8 mouse cellular contexts compared by ENCODE assay signal in the genomic region with DNA sequence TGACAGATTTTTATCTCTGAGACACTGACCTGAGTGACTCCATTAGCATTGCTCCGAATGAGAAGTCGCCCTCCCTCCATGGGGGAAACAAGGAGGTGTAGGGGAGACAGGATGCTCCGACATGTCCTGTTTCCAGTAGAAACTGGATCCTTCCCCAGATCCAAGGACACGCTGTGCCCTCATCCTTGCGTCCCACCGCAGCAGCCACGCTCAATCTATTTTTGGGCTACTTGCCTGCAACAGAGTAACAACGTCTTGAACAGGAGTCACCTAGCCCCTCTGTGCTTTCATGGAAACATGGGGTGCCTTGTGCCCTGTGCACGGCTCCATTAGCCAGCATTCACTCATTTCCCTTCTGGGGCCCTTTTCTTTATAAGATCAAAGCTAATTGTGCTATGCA. TPM values are rescaled to one million over a fixed set of nuclear protein-coding genes. Genes with fewer than 3 reads are reported as not detected.
DNase-seq lines count a peak whose midpoint lies in the region; ATAC-seq and TF ChIP-seq lines count a peak whose summit lies in the region.

A gene (minus strand): TSS at position 143 of the 400 bp plus-strand sequence.

- H3K27ac ChIP-seq in heart, embryonic 13.5 days (replicated peaks) = no peak within 1 kb of the TSS
- H3K27ac ChIP-seq in heart, adult 2 months = no peak within 1 kb of the TSS
- no peak within 1 kb of the TSS for H3K27ac ChIP-seq in limb, embryonic 10.5 days
- no peak within 1 kb of the TSS for H3K27ac ChIP-seq in liver, embryonic 12.5 days

- no peak within 1 kb of the TSS for H3K4me3 ChIP-seq in heart, embryonic 13.5 days
- H3K4me3 ChIP-seq in heart, adult 2 months = no peak within 1 kb of the TSS
- no peak within 1 kb of the TSS for H3K4me3 ChIP-seq in limb, embryonic 10.5 days
- no peak within 1 kb of the TSS for H3K4me3 ChIP-seq in liver, embryonic 12.5 days

- DNase-seq in heart, adult 2 months = no peak
- no peak for DNase-seq in adrenal gland, postnatal 25 days
- no peak for DNase-seq in heart, postnatal 10 days
- DNase-seq in limb, embryonic 10.5 days (ENCODE audit: low spot score) = no peak
- DNase-seq in right cerebral cortex, adult 18-20 months = no peak

- no peak for TF ChIP-seq POLR2A in heart, adult 2 months (IDR thresholded peaks at IDR 0.05; ENCODE audit: insufficient read depth, low read depth, low read length)

- H3K4me1 ChIP-seq in heart, embryonic 13.5 days = no peaks in the 10 kb centered on the region
- no peaks in the 10 kb centered on the region for H3K4me1 ChIP-seq in heart, adult 2 months (ENCODE audit: control insufficient read depth, insufficient read depth, low read length)
- no peaks in the 10 kb centered on the region; the same call in 1 of the 2 replicates for H3K4me1 ChIP-seq in limb, embryonic 10.5 days
- H3K4me1 ChIP-seq in liver, embryonic 12.5 days = no peaks in the 10 kb centered on the region

- H3K9ac ChIP-seq in heart, embryonic 13.5 days = no peak within 1 kb of the TSS
- no peak within 1 kb of the TSS for H3K9ac ChIP-seq in heart, adult 2 months (ENCODE audit: low read depth, low read length)
- H3K9ac ChIP-seq in liver, embryonic 12.5 days = no peak within 1 kb of the TSS

- ATAC-seq in heart, embryonic 13.5 days (ENCODE audit: extremely low read depth, insufficient number of reproducible peaks, low FRiP score, low TSS enrichment) = no peak
- ATAC-seq in megakaryocyte progenitor cell, adult 5-6 weeks (replicated peaks; ENCODE audit: poor library complexity) = no peak
- no peak for ATAC-seq in liver, embryonic 12.5 days

- TF ChIP-seq CTCF in heart, adult 2 months (IDR thresholded peaks at IDR 0.05) = no peak

- 68% methylated on average over 9 of the region's 9 CpGs for WGBS in heart, embryonic 13.5 days
- 66% methylated on average over 9 of the region's 9 CpGs for WGBS in heart, adult 2 months
- WGBS in limb, embryonic 10.5 days = 89% methylated on average over 9 of the region's 9 CpGs
- 72% methylated on average over 9 of the region's 9 CpGs for WGBS in liver, embryonic 12.5 days (ENCODE audit: insufficient replicate concordance)

- intact Hi-C loops in heart, adult 2 months (cut with DNase I) = no loop called here
- intact Hi-C loops in heart, postnatal 10 days (cut with DNase I) = no loop called here

- no peak for TF ChIP-seq EP300 in heart, adult 2 months (IDR thresholded peaks at IDR 0.05; ENCODE audit: insufficient read depth, low read depth, low read length)

- H3K79me2 ChIP-seq in heart, adult 2 months (replicated peaks; ENCODE audit: control insufficient read depth, insufficient read depth, low read length) = no peaks in the 10 kb centered on the region

- H3K36me3 ChIP-seq in heart, embryonic 13.5 days = no peaks in the 10 kb centered on the region
- no peaks in the 10 kb centered on the region for H3K36me3 ChIP-seq in heart, adult 2 months (ENCODE audit: control insufficient read depth, insufficient read depth, low read length)
- no peaks in the 10 kb centered on the region for H3K36me3 ChIP-seq in limb, embryonic 10.5 days
- H3K36me3 ChIP-seq in liver, embryonic 12.5 days = no peaks in the 10 kb centered on the region

- 0 out of 2 replicates have a peak, but pooled peaks cover 3% of the 10 kb centered on the region for H3K9me3 ChIP-seq in heart, embryonic 13.5 days
- H3K9me3 ChIP-seq in limb, embryonic 10.5 days (replicated peaks) = no peaks in the 10 kb centered on the region
- peaks cover 4% of the 10 kb centered on the region; the same call in 1 of the 2 replicates for H3K9me3 ChIP-seq in liver, embryonic 12.5 days (replicated peaks)

- H3K4me2 ChIP-seq in heart, embryonic 13.5 days = no peak within 1 kb of the TSS
- no peak within 1 kb of the TSS for H3K4me2 ChIP-seq in liver, embryonic 12.5 days

- H3K27me3 ChIP-seq in heart, embryonic 13.5 days (replicated peaks) = no peaks in the 10 kb centered on the region
- H3K27me3 ChIP-seq in heart, adult 2 months (ENCODE audit: control insufficient read depth, insufficient read depth, low read length) = no peaks in the 10 kb centered on the region
- H3K27me3 ChIP-seq in limb, embryonic 10.5 days (ENCODE audit: low read depth, poor library complexity, severe bottlenecking) = no peaks in the 10 kb centered on the region
- no peaks in the 10 kb centered on the region for H3K27me3 ChIP-seq in liver, embryonic 12.5 days (replicated peaks)

RNA-seq across cellular contexts. Expression of the gene that starts here (rescaled TPM):
- 33.1 and 36.0 TPM in 2 replicates for polyA plus RNA-seq in heart, embryonic 13.5 days (2015; fragmentation: Nextera tagmentation; extraction: Ambion mirVana)
- total RNA-seq in heart, adult 2 months (2021) = 10 to 100 TPM in 1 of 2 experiments, 1 to 10 TPM in 1; 8.8 to 12.5 TPM
- polyA plus RNA-seq in heart, adult 2 months (2012; rRNA removed) = 8.1 and 10.2 TPM in 2 replicates
- 26.1 and 26.5 TPM in 2 replicates for total RNA-seq in adrenal gland, postnatal 25 days (2021)
- total RNA-seq in heart, postnatal 10 days (2021) = 10 to 100 TPM; 24.9 to 25.0 TPM
- 29.3 and 35.2 TPM in 2 replicates for polyA plus RNA-seq in limb, embryonic 10.5 days (2016; fragmentation: Nextera tagmentation; extraction: Ambion mirVana)
- total RNA-seq in megakaryocyte progenitor cell, adult 5-6 weeks (2015) = not detected in 2 replicates
- total RNA-seq in megakaryocyte progenitor cell, adult 5-6 weeks (2017) = not detected in 2 replicates
- polyA plus RNA-seq in liver, embryonic 12.5 days (2016; fragmentation: Nextera tagmentation; extraction: Ambion mirVana) = 8.1 and 10.0 TPM in 2 replicates

Comparison
In these comparisons a context has a peak if more than half of its experiments do, and no peak if none do; other contexts are left out.
1. RNA of the gene that starts here (total RNA-seq): 26.1 to 26.5 TPM in adrenal gland, postnatal 25 days, 24.9 to 25.0 TPM in heart, postnatal 10 days and 8.8 to 12.5 TPM in heart, adult 2 months; not detected in megakaryocyte progenitor cell, adult 5-6 weeks; every median in the first group is over 4 times any median in the second.